Mouse (Mus musculus) E14TG2a.4 (cell line): ENCODE measurements around the gene Mprip.

Experiments
- CTCF ChIP-seq: conservative IDR thresholded peaks from 2 replicates; pipeline ENCODE4 v1.5.1; 2014; ENCODE audit warnings: low read length
- NANOG ChIP-seq: IDR thresholded peaks from 2 replicates; pipeline ENCODE4 v1.6.1; 2014; ENCODE audit warnings: borderline replicate concordance, low read length, mixed read lengths
- POU5F1 ChIP-seq: IDR thresholded peaks from 2 replicates; pipeline ENCODE4 v1.6.1; 2014; ENCODE audit warnings: low read length, borderline replicate concordance

DNA sequence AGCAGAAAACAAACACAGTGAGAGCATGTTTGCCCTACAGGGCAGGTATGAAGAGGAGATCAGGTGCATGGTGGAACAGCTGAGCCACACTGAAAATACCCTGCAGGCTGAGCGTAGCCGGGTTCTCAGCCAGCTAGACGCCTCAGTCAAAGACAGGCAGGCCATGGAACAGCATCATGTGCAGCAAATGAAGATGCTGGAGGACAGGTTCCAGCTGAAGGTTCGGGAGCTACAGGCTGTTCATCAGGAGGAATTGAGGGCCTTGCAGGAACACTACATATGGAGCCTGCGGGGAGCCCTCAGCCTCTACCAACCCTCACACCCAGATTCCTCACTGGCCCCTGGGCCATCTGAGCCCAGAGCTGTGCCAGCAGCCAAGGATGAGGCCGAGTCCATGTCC, 99.7 kb downstream of the Mprip start:
- no peak for TF ChIP-seq CTCF
- no peak for TF ChIP-seq NANOG
- TF ChIP-seq POU5F1: no peak
